Mouse (Mus musculus): ENCODE results near the gene Gm28374.
A peak's percentile ranks its signal among the peaks of the same experiment; 100 is the strongest.

Gm28374 gene

DNA sequence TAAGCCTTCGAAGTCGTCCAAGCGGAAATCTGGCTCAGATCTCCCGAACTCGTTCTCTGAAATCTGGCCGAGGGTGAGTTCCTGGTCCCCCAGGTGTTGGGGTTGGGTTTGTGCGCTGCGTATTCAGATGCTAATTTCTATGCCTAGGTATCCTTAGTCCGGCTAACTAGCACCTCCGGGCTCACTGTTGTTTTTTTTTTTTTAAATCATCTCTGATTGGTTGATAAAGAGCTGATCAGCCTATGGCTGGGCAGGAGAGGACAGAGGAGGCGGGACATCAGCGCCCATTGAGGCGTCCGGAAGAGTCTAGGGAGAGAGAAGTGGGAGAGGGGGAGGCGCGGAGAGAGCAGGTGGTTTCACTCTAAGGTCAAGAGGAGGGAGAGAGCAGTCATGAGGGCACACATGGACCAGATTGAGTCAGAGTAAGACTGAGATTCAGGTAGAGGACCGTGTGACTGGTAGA lies 3.4 kb upstream of the Gm28374 start:
- peak; percentile 52 to 55 for DNase-seq (ENCODE audit: low spot score in 2 of 2)

DNA sequence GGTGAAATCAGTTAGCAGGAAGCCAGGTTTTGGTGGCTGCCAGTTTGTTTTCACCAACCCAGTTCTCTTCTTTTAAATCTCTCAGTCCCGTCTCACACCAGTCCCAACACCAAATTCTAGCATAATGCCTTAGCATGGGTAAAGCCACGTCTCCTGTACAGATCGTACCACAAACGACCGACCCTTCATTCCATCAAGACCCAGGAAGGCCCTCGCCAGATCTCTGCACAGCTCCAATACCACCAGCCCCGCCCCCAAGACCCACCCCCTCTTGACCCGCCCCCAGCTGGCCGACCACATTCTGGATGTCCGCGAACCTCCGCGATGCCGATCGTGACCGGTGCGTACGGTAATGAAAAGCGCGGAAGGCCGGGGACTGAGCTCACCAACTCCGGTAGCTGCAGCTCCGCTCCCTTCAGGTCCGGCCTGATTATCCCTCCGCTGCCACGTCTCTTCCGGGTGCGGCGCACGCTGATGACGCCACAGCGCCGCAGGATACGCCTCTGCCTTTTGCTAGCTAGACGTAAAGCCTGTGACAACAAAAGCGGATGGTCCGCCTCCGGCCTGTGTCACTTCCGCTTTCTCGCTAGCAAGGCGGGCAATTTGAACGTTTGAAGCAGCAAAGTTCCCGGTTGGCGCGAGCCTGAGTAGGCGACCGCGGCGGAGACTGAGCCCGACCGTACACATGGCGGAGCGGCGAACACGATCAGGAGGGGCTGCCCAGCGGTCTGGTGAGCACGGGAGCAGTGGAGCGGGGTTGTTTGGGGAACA lies 2.6 kb upstream of the Gm28374 start, which contains the start of the genes Zfpl1 and Cdca5:
TSS of gene Zfpl1 (minus strand) at position 479 of the 771 bp plus-strand sequence.
TSS of gene Cdca5 (plus strand) at position 506 of the 771 bp plus-strand sequence.
- peak; percentile 94 to 96 for DNase-seq (ENCODE audit: low spot score in 2 of 2)

DNA sequence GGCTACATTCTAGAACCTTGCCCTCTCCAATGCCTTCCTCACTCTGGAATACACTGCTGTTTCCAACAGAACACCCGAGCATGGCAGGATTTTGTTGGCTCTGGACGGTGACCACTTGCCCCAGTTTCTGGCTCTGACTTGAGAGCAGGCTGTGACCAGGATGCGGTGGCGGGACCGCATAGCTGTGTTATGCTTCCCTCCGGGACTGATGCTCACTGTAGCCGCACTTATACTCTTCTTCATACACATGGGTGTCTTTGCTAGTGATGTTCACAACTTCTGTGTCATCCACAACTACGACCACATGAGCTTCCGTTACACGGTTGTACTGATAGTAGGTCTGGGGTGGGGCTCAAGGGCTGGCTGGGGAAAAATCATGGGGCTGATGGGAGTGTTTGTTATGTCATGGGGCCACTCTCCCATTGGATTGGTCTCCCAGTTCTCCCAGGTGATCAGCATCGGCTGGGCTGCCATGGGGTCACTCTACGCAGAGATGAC lies 2.0 kb downstream of the Gm28374 start, which contains the start of gene Tmem262:
TSS of gene Tmem262 (plus strand) at position 51 of the 498 bp plus-strand sequence.
- no peak for DNase-seq (ENCODE audit: low spot score in 2 of 2)

DNA sequence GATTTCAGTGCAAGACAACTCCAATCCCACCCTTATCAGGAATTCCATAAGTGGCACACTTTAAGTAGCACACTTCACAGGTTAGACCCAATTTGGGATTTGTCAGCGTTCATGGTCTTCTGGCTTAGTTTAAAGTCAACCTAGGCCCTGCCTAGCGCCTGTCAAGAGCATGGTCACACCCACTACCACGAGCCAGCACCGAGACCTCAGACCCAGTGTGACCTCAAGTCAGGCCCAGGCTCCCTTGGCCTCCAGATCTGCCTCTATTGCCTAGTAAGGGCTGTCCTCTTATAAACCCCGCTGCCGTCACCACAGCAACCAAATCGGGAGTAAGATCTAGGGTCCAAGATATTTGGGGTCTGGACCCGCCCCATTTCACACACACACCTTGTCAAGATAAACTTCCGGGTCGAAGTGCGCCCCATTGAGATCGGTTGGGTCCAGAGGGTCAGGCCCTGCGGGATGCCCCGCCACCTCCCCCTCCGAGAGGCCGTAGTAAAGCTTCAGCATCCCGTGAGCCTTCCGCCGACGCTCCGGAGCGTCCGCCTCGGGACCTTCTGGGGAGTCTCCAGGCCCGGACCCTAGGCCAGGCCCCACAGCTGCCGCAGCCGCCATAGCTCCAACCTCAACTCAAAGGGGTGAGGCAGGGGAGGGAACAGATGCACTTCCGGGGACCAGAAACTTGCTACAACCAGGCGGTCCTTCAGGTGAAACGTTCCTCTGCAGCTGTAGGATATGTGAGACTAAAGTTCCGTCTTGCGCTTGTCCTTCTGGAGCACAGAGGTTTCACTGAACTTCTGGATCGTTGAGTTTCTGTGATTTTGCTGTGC lies 5.3 kb downstream of the Gm28374 start, which contains the start of gene Vps51:
TSS of gene Vps51 (minus strand) at position 668 of the 830 bp plus-strand sequence.
- DNase-seq (ENCODE audit: low spot score in 2 of 2) = peak; percentile 79 to 81

DNA sequence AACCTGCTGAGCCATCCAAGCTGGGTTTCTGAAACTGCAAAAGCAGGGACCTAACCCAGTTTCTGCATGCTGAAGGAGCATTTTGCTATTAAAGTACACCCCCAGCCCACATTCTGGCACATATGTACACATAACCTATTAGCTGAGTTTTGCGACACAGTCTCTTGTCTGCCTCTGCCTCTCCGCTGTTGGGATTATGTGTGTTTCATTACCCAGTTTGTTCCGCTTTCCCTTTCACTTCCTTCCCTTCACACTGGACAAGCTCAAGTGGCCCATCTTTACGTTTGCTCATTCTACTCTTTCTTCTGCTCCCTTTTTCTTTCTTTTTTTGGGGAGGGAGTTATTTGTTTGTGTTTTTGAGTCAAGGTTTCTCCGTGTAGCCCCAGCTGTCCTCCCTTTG lies 8.2 kb downstream of the Gm28374 start:
- no peak for DNase-seq (ENCODE audit: low spot score in 2 of 2)

DNA sequence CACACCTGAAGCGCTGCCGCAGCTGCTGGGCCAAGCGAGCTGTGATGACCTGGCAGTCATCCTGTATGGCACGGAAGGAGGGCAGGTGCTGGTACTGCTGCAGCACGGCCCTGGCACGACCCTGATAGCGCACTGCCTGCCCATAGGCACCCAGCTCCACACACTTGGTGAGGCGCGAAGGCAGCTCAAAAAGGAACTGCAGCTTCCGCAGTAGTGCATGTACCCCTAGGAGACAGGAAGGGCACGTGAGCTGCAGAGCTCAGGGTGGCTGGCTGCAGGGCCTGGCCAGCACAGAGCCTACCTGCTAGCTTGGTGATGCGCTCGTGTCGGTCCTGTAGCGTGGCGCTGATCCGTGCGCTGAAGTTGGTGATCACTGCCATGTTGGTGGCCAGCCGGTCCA lies 10.8 kb downstream of the Gm28374 start:
- no peak for DNase-seq (ENCODE audit: low spot score in 2 of 2)

DNA sequence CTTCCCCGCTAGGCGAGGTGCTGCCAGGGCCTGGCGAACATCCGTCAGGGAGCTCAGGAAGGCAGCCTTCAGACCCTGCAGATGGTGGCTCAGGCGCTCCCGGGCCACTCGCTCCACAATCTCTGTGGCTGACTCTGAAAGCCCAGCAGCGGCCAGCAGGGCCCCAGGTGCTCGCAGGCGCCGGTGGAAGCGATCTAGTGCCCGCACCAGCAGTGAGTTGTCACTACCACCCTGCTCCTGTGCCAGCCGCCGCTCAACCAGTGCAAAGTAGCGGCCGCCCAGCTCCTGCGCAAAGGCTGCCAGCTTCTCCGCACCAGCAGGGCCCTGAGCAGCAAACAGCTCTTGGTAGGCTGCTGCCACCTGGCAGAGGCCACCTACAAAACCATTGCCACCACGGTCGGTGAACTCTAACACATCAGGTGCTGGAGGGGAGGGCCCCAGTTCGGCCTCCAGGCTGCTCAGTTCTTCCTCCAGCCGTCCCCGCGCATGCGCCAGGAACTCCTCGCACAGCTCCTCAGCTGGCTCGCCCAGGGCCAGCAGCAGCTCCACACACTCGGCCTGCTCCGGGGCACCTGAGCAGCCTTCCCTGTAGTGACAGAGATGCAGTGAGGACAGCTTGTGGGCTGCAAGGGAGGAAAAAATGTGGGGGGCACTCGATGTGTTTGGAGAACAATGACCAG lies 11.3 kb downstream of the Gm28374 start:
- no peak for DNase-seq (ENCODE audit: low spot score in 2 of 2)

DNA sequence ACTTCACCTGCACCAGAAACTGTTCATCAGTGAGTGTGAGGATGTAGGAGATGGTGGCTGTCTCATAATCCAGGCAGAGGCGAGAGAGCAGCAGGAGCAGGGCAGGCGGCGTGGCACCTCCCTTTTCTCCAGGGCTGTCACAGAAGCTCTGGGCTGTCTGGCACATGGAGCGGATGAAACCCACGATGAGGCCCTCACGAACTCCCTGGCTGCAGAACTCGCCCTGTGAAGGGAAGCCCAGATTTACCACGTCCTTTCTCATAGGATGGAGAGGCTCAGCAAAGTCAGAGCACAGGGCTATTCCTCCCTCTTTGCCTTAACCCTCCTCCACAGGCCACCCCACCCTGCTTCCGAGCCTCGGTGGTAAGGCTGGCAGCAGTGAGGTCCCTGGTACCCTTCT lies 12.2 kb downstream of the Gm28374 start:
- DNase-seq (ENCODE audit: low spot score in 2 of 2) = no peak

DNA sequence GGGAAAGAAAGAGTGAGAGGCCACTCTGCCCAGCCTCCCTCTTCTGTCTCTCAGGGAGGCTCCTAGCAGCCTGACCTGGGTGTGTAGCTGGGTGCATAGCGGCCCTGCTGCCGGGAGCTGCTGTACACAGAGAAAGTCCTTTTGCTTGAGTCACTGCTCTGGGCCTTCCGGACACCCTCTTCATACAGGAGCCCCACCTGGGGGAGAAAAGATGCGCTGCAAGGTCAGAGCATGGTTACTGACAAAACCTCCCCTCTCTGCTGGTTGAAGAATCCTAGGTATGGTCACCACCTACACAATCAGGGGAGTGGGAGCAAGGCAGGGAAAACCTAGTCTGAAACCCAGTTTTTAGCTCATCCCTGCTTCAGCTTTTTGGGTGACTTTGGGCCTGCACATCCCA lies 13.1 kb downstream of the Gm28374 start:
- peak in 1 of 2 experiments; percentile 47 for DNase-seq (ENCODE audit: low spot score in 2 of 2)

DNA sequence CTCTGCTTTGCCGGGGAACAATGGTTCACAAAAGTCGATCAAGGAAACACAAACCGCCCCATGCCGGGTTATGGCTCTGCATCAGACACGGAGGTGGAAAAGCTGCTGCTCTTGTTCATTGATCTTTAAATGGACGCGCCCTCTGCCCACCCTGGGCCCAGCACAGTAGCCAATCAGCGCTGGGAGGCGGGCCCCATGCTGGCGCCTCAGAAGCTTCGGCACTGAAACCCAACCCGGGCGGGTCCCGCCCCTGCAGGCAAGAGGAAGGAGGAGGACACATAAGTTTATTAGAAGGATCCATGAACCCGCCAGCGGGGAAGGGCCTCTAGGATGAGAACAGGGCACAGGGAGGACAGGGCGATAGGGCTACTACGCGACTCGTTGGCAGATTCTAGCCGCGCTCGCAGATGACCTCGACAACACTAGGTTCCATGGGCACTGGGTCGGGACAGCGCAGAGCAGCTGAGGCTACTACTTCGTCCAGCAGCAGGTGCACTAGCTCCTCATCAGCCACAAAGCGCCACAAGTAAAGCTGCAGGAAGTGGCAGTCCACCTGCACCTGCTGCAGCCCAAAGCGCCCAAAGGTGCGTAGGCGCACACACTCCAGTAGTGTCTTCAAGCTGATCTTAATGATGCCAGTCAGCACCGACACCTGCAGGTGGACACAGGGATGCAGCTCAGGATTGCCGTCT lies 14.2 kb downstream of the Gm28374 start, which contains the start of gene Tm7sf2:
TSS of gene Tm7sf2 (minus strand) at position 650 of the 692 bp plus-strand sequence.
- peak; percentile 81 to 83 for DNase-seq (ENCODE audit: low spot score in 2 of 2)

DNA sequence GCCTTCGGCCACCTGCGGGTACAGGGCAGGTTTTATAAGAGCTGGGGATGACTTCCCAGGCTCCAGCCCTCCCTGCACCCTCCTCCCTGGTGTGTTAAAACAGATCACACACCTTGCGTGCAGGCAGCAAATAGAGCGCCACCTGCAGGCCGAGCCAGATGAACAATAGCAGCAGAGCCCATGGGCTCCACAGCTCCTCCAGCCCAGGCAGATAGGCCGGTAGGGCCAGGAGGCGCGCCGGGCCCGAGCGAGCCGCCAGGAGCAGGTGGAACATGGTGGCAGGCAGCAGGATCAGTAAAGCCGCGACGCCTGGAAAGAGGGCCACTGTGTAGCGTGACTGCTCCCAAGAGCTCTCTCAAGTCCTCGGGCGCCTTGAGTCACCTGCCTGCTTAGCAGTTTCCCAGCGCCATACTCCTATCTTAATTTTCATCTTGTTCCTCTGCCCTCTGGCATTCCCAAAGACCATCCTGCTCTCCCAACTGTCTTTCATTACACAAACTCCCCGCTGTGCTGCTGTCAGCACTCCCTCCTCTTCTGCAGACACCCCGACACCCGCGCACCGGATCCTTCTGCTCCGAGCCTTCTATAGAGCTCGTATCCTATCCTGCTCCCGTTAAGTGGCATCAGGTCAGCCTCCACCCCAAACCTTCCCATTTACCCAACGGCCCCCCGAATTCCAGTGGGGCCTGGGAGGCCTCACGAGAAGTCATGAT lies 14.9 kb downstream of the Gm28374 start:
- DNase-seq (ENCODE audit: low spot score in 2 of 2) = peak; percentile 76 to 89

DNA sequence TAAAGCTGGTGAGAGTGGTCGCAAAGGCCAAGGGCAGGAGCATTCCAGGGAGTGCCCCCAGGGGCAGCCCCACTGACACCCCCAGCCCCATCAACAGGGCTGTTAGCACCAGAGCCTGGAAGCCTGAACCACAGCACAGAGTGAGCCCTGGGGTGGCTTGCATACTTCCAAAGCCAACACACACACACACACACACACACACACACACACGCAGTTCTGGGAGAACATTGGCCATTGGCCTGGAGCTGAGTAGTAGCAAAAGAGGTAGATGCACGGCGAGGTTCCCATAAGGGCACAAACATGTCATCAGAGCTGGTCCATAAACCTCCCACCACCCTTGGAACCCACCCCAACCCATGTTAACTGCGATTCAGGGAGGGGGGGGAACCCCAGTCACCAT lies 15.5 kb downstream of the Gm28374 start:
- no peak for DNase-seq (ENCODE audit: low spot score in 2 of 2)

DNA sequence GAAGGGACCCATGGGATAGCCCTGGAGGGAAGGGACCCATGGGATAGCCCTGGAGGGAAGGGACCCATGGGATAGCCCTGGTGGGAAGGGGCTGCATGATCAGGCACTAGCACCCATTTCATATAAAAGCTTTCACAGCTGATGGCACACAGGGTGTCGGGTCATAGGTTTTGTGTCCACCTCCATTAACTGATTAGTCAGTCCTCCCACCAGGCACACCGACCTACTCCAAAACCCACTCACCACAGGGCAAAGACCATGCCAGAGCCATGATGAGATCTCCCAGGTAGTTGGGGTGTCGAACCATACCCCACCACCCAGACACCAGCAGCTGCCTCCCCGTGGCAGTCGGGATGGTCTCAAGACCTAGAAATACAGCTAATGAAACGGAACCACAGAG lies 19.0 kb downstream of the Gm28374 start:
- no peak for DNase-seq (ENCODE audit: low spot score in 2 of 2)

DNA sequence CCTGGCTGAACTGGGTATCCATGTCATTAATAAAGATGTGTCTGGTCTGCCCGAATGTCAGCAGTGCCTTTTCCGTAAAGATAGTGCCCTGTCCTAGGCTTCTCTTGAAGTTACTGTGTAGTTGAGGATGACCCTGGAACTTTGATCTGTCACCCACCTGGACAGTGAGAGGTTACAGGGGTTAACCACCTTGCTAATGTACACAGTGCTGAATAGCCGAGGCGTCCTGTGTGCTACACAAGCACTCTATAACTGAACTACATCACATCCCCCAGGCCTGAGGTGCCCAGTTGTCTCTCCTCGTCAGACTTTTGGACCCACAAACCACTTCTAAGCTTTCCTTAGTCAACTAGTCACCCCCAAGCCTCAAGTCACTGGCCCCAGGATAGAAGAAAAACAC lies 19.6 kb downstream of the Gm28374 start:
- no peak for DNase-seq (ENCODE audit: low spot score in 2 of 2)

DNA sequence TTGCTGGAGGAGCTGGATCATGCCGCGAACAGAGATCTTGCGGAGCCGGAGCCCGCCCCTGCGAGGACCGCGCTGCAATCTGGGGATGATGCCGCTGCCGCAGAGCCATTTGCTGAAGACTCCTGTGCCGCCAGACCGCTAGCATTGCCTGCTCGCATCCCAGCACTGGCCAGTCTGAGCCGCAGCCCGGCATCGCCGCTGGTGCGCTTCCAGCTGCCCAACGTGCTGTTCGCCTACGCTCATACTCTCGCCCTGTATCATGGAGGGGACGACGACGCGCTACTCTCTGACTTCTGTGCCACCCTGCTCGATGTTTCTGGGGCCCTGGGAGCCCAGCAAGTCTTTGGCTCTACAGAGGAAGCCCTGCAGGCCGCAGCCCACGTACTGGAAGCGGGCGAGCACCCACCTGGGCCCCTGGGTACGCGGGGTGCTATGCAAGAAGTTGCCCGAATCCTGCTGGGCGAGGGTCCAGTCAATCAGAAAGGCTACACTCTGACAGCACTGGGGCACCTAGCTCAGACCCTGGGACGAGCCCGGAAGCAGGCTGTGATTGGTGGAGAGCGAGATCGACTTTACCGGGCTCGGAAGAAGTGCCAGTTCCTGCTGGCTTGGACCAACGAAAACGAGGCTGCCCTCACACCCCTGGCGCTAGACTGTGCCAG lies 20.3 kb downstream of the Gm28374 start:
- peak; percentile 63 to 67 for DNase-seq (ENCODE audit: low spot score in 2 of 2)

DNA sequence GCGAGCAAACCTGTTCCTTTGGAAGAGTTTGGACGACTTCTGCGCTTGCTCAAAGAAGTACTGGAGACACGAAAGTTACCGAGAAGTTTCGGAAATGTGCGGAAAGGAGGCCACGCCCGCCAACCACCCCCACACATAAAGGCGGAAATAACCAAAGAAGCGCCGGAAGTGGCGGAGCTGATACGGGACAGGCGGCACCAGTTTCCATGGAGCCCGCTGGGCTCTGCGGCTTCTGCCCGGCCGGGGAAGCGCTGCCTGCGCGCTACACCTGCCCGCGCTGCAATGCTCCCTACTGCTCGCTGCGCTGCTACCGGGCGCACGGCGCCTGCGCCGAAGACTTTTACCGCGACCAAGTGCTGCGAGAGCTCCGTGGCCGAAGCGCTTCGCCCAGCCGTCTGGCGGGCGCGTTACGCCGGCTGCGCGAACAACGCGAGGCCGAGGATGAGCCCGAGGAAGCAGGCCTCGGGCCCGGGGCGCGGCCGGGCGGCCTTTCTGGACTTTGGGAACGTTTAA lies 21.0 kb downstream of the Gm28374 start, which contains the start of gene Znhit2:
TSS of gene Znhit2 (plus strand) at position 172 of the 513 bp plus-strand sequence.
- peak; percentile 91 to 92 for DNase-seq (ENCODE audit: low spot score in 2 of 2)

DNA sequence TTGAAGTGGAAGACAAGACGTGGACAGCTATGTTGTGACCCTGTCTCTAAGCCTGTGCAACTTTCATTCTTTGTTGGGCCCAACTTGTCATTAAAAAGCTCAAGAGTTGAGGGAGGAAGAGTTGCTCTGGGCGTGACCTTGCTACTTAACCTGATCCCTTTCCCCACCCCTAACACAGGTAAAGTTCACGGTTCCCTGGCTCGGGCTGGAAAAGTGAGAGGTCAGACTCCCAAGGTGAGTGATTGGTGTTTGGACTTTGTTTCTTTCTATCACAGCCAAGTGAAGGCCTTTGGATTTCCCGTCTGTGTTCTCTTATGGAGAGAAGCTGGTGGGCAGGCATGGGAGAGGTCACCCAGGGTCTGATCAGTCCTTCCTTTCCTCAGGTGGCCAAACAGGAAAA lies 23.1 kb downstream of the Gm28374 start:
- no peak for DNase-seq (ENCODE audit: low spot score in 2 of 2)

DNA sequence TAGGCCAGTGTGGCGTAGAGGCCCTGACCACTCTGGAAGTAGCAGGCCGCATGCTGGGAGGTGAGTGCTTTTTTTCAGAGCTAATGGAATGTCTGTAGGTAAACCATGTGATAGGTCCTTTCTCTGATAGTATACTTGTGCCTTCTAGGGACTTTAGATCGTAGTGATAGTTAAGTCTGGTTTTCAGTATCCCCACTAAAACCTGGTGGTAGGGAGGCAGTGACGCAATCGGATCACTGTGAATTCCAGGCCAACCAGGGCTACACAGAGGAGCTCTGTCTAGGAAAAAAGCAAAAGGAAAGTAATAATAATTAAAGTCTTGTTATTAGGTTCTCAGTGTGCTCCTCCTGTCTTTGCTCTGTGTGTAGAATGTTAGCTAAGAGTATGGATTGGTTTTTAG lies 23.5 kb downstream of the Gm28374 start:
- DNase-seq (ENCODE audit: low spot score in 2 of 2) = no peak

DNA sequence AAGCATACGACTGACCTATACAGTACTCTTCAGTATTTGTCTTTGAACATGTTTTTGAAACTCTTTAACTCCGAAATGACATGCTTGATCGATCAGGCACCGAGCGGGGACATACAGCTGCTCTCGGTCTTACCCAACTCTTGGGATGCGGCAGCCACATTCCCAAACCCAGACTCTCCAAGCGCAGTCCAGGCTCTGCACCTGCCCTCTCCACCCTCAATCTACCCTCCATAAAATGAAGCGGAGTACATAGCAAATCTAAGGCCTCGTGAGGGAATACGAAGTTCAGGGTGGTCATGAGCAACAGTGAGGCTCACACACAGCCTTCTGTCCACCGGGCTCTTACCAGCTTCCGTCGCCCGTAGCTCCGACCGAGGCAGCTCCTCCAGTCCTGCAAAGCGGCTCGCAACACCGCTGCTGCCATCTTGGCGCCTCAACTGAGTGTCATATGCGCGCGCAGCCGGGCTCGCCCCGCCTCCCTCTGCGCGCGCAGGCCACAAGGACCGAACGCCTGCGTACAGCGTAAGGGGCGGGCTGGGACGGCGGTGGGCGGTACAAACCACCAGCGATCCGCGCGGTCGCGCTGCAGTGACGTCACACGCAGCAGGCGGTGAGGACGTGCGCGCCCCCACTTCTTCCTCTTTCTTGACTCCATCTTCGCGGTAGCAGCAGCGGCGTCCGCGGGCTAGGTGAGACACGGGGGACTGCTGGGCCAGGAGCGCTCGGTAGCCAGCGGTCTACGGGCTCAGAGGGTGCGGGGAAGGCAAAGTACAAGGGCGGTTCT lies 24.6 kb downstream of the Gm28374 start, which contains the start of the genes Mrpl49 and Fau:
TSS of gene Mrpl49 (minus strand) at position 473 of the 784 bp plus-strand sequence.
TSS of gene Fau (plus strand) at position 532 of the 784 bp plus-strand sequence.
- peak; percentile 98 to 99 for DNase-seq (ENCODE audit: low spot score in 2 of 2)
